Mouse (Mus musculus): ENCODE measurements around the gene Ttc13.

- TF ChIP-seq GATA1 (IDR thresholded peaks at IDR 0.05; ENCODE audit: borderline replicate concordance, low read length), result no peak
- no peak for TF ChIP-seq FLI1 (IDR thresholded peaks at IDR 0.05; ENCODE audit: low read length)
Measured at GRCm38 (mm10) chr8:124746661-124747060, 24.9 kb upstream of the Ttc13 start.

All from megakaryocyte, embryonic 14.5 days (primary cell).